Mouse (Mus musculus) frontal cortex, adult (tissue): ENCODE data around the gene Yeats2.

Experiments used
- ATAC-seq: cut with Nextera tagmentation; 2 replicates; pipeline ENCODE4 v1.9.2; 2017; ENCODE audit warnings: mild to moderate bottlenecking, moderate library complexity, mixed read lengths; ENCODE audit not compliant: low TSS enrichment

Gene Yeats2

GRCm38 (mm10) chr16:20280238-20280637 lies 139.4 kb downstream of the Yeats2 start:
- ATAC-seq, result no peak
